Mouse (Mus musculus) midbrain, embryonic 14.5 days (tissue): ENCODE measurements at regions not wholly inside any gene's neighbourhood (a gene's known extent, or its start where the extent isn't known, plus 50 kb on each side); places are given as distances from the start of the nearest gene placed in this dataset.

ENCODE experiments used
- ATAC-seq: fragments of 200-750 bp; cut with Nextera tagmentation; 2 replicates; pipeline ENCODE4 v1.8.0; 2017; ENCODE audit warnings: moderate number of reproducible peaks, moderate library complexity; ENCODE audit not compliant: low FRiP score, low TSS enrichment
- DNase-seq: peaks from one replicate; pipeline ENCODE4 v3.0.0-alpha.2; 2015
- H3K27ac ChIP-seq: fragments of 300-500 bp; sonication (generic); replicated peaks from 2 replicates; pipeline ENCODE4 v1.5.1; 2014; ENCODE audit warnings: mild to moderate bottlenecking, low read depth, low read length, moderate library complexity
- H3K27me3 ChIP-seq: fragments of 300-500 bp; sonication (generic); 2 replicates; pipeline ENCODE4 v1.6.1; 2014; ENCODE audit warnings: low read length, control low read depth, mixed read lengths; ENCODE audit not compliant: control insufficient read depth, insufficient read depth
- H3K36me3 ChIP-seq: fragments of 300-500 bp; sonication (generic); 2 replicates; pipeline ENCODE4 v1.6.1; 2014; ENCODE audit warnings: low read length, control low read depth; ENCODE audit not compliant: control insufficient read depth, insufficient read depth
- H3K4me1 ChIP-seq: fragments of 300-500 bp; sonication (generic); 2 replicates; pipeline ENCODE4 v1.6.1; 2014; ENCODE audit warnings: mild to moderate bottlenecking, antibody characterized with exemption, low read length, control low read depth; ENCODE audit not compliant: control insufficient read depth, insufficient read depth
- H3K4me2 ChIP-seq: fragments of 300-500 bp; sonication (generic); 2 replicates; pipeline ENCODE4 v1.6.1; 2014; ENCODE audit warnings: mild to moderate bottlenecking, low read length, moderate library complexity
- H3K4me3 ChIP-seq: fragments of 300-500 bp; sonication (generic); replicated peaks from 2 replicates; pipeline ENCODE4 v1.5.1; 2014; ENCODE audit warnings: low read depth, low read length
- H3K9ac ChIP-seq: fragments of 300-500 bp; sonication (generic); replicated peaks from 2 replicates; pipeline ENCODE4 v1.6.1; 2014; ENCODE audit warnings: mild to moderate bottlenecking, low read length, moderate library complexity
- H3K9me3 ChIP-seq: fragments of 300-500 bp; sonication (generic); 2 replicates; pipeline ENCODE4 v1.6.1; 2016; ENCODE audit warnings: low read length, control low read depth, mixed read lengths; ENCODE audit not compliant: control insufficient read depth
- WGBS: fragments of 180-500 bp; shearing (Covaris S2); extraction: QIAGEN DNeasy Blood & Tissue Kit; methylation state at CpG from one replicate; pipeline ENCODE4 v1.1.7; 2014; 5-methylcytosine and 5-hydroxymethylcytosine counted together

- Histone ChIP-seq H3K9me3 (no peaks in the 10 kb centered on the region), H3K4me3 (no peak overlapping the region), H3K4me1 (no peaks in the 10 kb centered on the region), H3K36me3 (no peaks in the 10 kb centered on the region), H3K4me2 (no peak overlapping the region), H3K27me3 (no peaks in the 10 kb centered on the region), H3K27ac (no peak overlapping the region), H3K9ac (no peak overlapping the region)
- DNase-seq (no peak), ATAC-seq (no peak)
- 86% methylated on average over 4 of the region's 4 CpGs for WGBS
Measured at GRCm38 (mm10) chr4:53351104-53351607, 89.1 kb upstream of the Slc44a1 start.

GRCm38 (mm10) chr4:53345346-53345745 lies 94.9 kb upstream of the Slc44a1 start:
- 94% methylated on average over 4 of the region's 4 CpGs for WGBS
- Histone ChIP-seq H3K27ac (no peak overlapping the region), H3K9ac (no peak overlapping the region), H3K4me2 (no peak overlapping the region), H3K4me1 (no peaks in the 10 kb centered on the region), H3K27me3 (no peaks in the 10 kb centered on the region), H3K4me3 (no peak overlapping the region), H3K36me3 (no peaks in the 10 kb centered on the region), H3K9me3 (no peaks in the 10 kb centered on the region)
- DNase-seq (no peak), ATAC-seq (no peak)

- Histone ChIP-seq H3K9ac (no peak overlapping the region), H3K4me2 (no peak overlapping the region), H3K4me1 (no peaks in the 10 kb centered on the region), H3K4me3 (no peak overlapping the region), H3K27ac (no peak overlapping the region), H3K9me3 (no peaks in the 10 kb centered on the region), H3K36me3 (no peaks in the 10 kb centered on the region), H3K27me3 (no peaks in the 10 kb centered on the region)
- WGBS, result 84% methylated on average over 8 of the region's 8 CpGs
- DNase-seq (no peak), ATAC-seq (no peak)
Measured at GRCm38 (mm10) chr4:53344546-53344945, 95.7 kb upstream of the Slc44a1 start.

- H3K9ac ChIP-seq, result no peak overlapping the region
- no peak overlapping the region for H3K4me2 ChIP-seq
- no peak for DNase-seq
- no peaks in the 10 kb centered on the region for H3K27me3 ChIP-seq
- no peaks in the 10 kb centered on the region for H3K36me3 ChIP-seq
- ATAC-seq, result no peak
- H3K9me3 ChIP-seq, result no peaks in the 10 kb centered on the region
- H3K4me3 ChIP-seq, result no peak overlapping the region
- 98% methylated on average over 4 of the region's 4 CpGs for WGBS
- H3K27ac ChIP-seq, result no peak overlapping the region
- no peaks in the 10 kb centered on the region for H3K4me1 ChIP-seq
Measured at GRCm38 (mm10) chr4:53341181-53341580, 99.0 kb upstream of the Slc44a1 start.

GRCm38 (mm10) chr4:53340021-53340667 lies 100.1 kb upstream of the Slc44a1 start:
- H3K9ac ChIP-seq, result no peak overlapping the region
- no peak overlapping the region for H3K4me3 ChIP-seq
- DNase-seq (no peak), ATAC-seq (no peak)
- H3K4me2 ChIP-seq, result no peak overlapping the region
- no peaks in the 10 kb centered on the region for H3K4me1 ChIP-seq
- WGBS, result 83% methylated on average over 13 of the region's 14 CpGs
- H3K27ac ChIP-seq, result no peak overlapping the region
- H3K9me3 ChIP-seq, result no peaks in the 10 kb centered on the region
- H3K36me3 ChIP-seq, result no peaks in the 10 kb centered on the region
- H3K27me3 ChIP-seq, result no peaks in the 10 kb centered on the region

- no peak for DNase-seq
- H3K9ac ChIP-seq, result no peak overlapping the region
- no peaks in the 10 kb centered on the region for H3K4me1 ChIP-seq
- no peaks in the 10 kb centered on the region for H3K27me3 ChIP-seq
- no peaks in the 10 kb centered on the region for H3K36me3 ChIP-seq
- no peak overlapping the region for H3K4me3 ChIP-seq
- no peaks in the 10 kb centered on the region for H3K9me3 ChIP-seq
- no peak overlapping the region for H3K27ac ChIP-seq
- H3K4me2 ChIP-seq, result no peak overlapping the region
- 46% methylated on average over 12 of the region's 12 CpGs for WGBS
- no peak for ATAC-seq
Measured at GRCm38 (mm10) chr4:53339125-53340020, 100.8 kb upstream of the Slc44a1 start.

GRCm38 (mm10) chr4:53338479-53338878 lies 101.7 kb upstream of the Slc44a1 start:
- no peaks in the 10 kb centered on the region for H3K4me1 ChIP-seq
- H3K4me2 ChIP-seq, result no peak overlapping the region
- no peak for ATAC-seq
- no peaks in the 10 kb centered on the region for H3K36me3 ChIP-seq
- H3K27ac ChIP-seq, result no peak overlapping the region
- H3K9me3 ChIP-seq, result no peaks in the 10 kb centered on the region
- WGBS, result 84% methylated on average over 4 of the region's 4 CpGs
- no peak overlapping the region for H3K4me3 ChIP-seq
- H3K27me3 ChIP-seq, result no peaks in the 10 kb centered on the region
- no peak overlapping the region for H3K9ac ChIP-seq
- no peak for DNase-seq

- ATAC-seq (no peak), DNase-seq (no peak)
- 58% methylated on average over 8 of the region's 8 CpGs for WGBS
Measured at GRCm38 (mm10) chr4:53337784-53338183, 102.4 kb upstream of the Slc44a1 start.

More at GRCm38 (mm10) chr4:53337784-53338183, 102.4 kb upstream of the Slc44a1 start:
- Histone ChIP-seq H3K9me3 (no peaks in the 10 kb centered on the region), H3K4me3 (no peak overlapping the region), H3K4me1 (no peaks in the 10 kb centered on the region), H3K36me3 (no peaks in the 10 kb centered on the region), H3K27me3 (no peaks in the 10 kb centered on the region), H3K9ac (no peak overlapping the region), H3K27ac (no peak overlapping the region), H3K4me2 (no peak overlapping the region)
